15 mouse cellular contexts compared by ENCODE assay signal in genomic region chr6:55012516-55012915, GRCm38 (mm10). TPM values are rescaled to one million over a fixed set of nuclear protein-coding genes. Genes with fewer than 3 reads are reported as not detected.
DNase-seq lines count a peak whose midpoint lies in the region.
"Had no signal": no experiment of that assay in that cellular context is flagged by ENCODE, and none has a peak within 500 bp of the region (broad histone marks: within the 10 kb centered on the region; RNA-seq: fewer than 3 reads in every experiment).

No protein-coding gene starts in this region.

- no peak overlapping the region for H3K27ac ChIP-seq in heart, embryonic 10.5 days

- H3K9me3 ChIP-seq in heart, embryonic 10.5 days: no peaks in the 10 kb centered on the region
- H3K9me3 ChIP-seq: G1E had no signal

- H3K4me3 ChIP-seq in heart, embryonic 10.5 days: no peak overlapping the region

- WGBS in heart, embryonic 10.5 days: 72% methylated on average over 7 of the region's 7 CpGs

- peaks cover 13% of the 10 kb centered on the region for H3K4me1 ChIP-seq in heart, embryonic 10.5 days

- peaks cover 15% of the 10 kb centered on the region; the same call in 1 of the 2 replicates for H3K27me3 ChIP-seq in heart, embryonic 10.5 days (ENCODE audit: insufficient read depth, poor library complexity, severe bottlenecking)
- H3K27me3 ChIP-seq: CH12.LX, Patski had no signal

- peak; percentile 68 for DNase-seq in heart, adult 11 months
- no peak for DNase-seq in heart, embryonic 10.5 days (ENCODE audit: low spot score)
- DNase-seq: adrenal gland, adult 2 months; adrenal gland, adult 8-10 months; adrenal gland, postnatal 10 days; adrenal gland, postnatal 14 days; adrenal gland, postnatal 25 days; B cell, adult 2 months; cerebellum, adult 11 months; cerebellum, adult 11-12 months; cerebellum, adult 18-20 months; cerebellum, adult 2 months had no signal

- no peaks in the 10 kb centered on the region for H3K36me3 ChIP-seq in heart, embryonic 10.5 days
- H3K36me3 ChIP-seq: G1E had no signal

RNA-seq across cellular contexts. Expression of gene Ggct, which starts 19.8 kb away (rescaled TPM):
- 8.1 and 8.3 TPM in 2 replicates for polyA plus RNA-seq in heart, embryonic 10.5 days (2016; fragmentation: Nextera tagmentation; extraction: Ambion mirVana)

RNA-seq across cellular contexts. Expression of gene Gars, which starts 25.3 kb away (rescaled TPM):
- 220 and 246 TPM in 2 replicates for polyA plus RNA-seq in heart, embryonic 10.5 days (2016; fragmentation: Nextera tagmentation; extraction: Ambion mirVana)

RNA-seq across cellular contexts. Expression of gene Nod1, which starts 40.1 kb away (rescaled TPM):
- 3.6 and 3.8 TPM in 2 replicates for polyA plus RNA-seq in heart, embryonic 10.5 days (2016; fragmentation: Nextera tagmentation; extraction: Ambion mirVana)
